Mouse (Mus musculus) ES-CJ7 (cell line): Measurements from ENCODE around the gene Dnm3.

Source experiments
- DNase-seq: peaks from one replicate; pipeline ENCODE4 v3.0.0; 2011; ENCODE audit warnings: low read depth, low spot score

The Dnm3 gene

DNA sequence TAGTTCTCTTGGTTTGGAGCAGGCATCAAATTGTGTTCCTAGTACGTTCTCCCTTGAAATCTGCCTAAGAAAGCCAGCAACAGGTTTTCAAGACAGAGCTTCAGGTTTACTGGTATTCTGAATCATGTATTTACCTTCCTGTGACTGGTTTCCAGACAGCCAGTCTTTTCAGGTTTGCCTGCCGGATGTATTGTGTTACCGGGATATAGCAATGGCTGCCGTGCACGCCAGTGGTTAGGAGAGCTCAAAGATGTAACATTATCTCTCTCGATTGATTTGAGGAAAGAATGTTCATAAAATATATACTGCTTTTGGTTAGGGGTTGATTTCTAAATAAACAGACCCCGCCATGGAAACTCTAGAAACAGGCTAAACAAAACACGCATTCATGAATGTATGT, 264.8 kb downstream of the Dnm3 start:
- DNase-seq: no peak

DNA sequence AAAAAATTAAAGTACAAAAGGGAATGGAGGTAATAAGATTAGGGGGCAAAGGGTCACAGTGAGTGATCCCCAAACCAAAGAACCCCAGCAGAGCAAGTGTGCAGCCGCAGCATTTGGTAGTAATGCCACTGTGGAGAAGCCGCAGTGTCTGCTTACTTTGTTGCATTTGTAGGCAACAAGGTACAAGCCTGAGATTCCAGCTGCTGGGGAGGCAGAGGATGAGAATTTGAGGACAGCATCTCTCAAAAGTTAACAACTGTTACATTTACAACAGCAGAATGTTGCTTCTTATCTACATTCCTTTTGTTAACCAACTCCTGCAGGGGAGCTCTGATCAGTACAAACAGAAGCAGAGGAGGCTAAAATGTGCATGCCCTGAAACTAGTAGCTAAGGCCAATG, 267.3 kb downstream of the Dnm3 start:
- DNase-seq: no peak

DNA sequence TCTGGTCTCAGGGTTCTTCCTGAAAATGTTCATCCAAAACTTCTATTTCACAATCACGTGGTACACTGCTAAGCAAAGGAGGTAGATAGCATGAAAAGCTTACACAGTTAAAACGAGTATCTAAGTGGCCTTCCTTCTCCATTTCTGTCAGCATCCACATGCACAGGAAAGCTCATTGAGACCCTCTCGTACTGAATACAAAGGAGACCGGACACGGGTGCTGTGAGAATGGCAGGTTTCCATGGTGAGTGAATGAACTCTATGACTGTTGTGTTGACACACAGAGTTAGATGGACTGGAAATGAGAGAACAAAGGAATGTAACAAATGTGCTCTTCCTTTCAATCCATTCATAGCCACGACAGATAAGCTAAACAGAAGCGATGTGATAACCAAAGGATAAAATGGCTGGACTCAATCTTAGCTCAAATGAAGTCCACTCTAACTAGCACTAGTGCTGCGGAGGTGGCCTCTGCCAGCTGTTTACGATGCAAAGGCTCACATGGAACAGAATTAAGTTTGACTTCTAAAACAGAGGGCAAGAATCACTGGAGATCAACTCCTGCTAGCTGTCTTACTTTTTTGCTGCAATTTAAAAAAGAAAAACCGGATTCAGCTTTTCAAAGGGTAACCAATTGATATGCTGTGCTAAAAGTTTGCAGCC, 268.2 kb downstream of the Dnm3 start:
- DNase-seq: no peak

DNA sequence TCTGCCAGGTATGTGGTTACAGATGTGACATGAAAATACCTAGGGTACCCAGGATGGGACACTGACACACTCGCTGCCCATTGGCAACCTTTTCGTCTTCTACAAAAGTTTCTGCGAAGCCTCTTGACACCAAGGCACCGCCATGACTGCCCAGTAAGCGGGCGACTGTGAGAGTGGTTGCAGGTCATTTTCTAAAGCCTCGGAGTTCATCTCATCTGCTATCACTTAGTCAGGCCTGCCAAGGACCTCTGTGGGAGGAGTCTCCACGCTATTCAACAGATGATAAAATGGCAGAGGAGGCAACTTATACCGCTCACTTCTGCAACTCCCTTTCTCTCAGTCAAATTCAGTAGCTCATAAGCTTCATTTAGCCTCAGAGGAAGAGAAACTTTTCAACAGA, 268.8 kb downstream of the Dnm3 start:
- no peak for DNase-seq

DNA sequence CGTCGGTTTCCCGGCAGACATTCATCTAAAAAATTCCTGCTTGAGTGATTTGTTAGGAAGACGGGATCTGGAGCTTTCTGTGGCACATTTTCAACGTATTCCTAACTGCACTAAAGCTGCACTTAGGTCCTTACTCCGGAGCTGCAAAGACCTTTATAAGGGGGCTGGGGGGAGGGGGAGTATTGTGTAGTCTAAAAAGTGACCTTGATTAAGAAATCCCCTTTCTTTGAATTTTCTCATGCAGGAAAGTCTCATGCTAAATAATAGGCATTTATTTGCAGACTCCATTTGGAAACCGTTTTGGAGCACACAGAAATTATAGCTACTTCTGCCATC, 270.2 kb downstream of the Dnm3 start:
- DNase-seq: no peak

DNA sequence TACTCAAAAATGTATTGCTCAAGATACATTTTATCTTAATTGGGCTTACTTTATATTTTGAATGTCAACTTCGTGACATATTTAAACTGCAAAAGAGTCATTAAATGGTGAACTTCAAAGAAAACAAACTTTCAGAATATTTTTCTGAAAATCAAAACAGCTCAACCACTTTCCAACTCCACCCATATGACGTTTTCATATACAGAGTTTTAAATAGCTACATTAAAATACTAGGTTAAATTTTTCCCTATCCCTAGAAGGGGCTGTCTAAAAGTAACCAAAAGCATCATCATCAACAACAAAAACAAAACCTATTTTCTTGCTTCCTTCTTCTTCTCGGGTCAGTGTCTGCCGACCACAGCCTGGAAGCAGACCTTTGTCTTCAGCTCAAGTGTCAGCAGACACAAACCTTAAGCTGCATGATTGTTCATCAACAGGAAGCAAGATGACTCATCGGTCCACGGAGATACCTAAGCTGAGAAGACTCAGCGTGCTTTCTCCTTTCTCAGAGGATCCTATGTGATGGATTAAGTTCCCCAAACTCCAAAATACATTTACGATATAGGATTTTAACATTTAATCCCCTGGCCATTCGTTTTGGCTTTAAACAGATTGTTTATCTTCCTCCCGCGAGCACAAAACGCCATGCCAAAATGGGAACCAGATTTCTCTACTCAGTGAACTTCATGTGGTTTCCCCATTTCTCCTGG, 270.7 kb downstream of the Dnm3 start:
- DNase-seq: no peak

DNA sequence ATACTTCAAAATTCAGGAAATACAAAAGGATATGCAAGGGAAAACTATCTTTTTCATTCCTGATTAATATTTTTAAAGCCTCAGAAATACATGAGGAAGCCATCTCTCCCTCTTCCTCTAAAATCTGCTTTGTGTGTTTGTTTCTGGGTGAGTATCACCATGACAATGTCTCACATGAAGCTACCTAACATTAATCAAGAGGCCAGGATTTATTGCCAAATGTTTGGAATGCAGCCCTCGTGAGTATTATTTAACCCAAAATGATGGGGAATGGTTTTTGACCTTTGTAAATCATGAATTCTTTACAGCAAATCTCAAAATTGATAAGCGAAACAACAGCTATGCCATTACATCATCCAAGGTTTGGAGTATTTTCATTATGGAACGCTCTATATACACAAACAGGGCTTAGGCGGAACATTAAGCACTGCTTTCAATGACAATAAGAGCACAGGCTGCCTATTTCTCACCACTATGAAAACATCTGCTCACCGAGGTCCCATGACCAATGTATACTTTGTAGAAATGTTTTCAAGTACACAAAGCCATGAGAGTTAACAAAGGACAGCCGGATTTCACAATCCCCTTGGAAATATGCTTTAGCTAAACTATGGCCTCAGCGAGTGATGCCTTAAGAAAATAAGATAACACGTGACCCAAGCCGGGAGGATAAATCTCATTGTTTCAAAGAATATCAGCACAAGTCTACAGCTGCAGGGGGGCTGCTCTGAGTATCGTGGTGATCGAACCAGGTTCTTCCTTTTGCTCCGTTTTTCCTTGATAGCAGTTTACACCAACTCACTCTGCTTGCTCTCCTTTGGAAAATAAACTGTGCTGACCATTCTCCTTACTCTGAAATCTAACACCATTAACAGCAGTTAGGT, 275.1 kb downstream of the Dnm3 start:
- no peak for DNase-seq

DNA sequence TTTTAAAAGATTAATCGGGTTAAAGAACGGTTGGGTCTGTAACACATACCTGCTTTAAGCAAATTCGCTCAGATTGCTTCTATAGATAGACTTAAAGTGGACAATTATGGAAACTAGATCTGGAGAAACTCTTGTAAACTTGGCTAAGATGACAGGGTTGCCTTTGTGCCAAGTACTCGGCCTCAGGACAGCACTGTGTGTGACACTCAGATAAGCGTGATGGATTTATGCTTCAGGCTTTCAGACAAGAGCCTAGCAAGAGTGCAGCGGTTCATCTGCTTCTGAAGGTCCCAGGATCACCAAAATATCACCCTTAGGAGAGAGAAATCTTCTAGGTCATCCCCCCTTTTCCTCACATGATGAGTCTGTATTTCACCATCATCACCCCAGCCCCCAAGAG, 277.4 kb downstream of the Dnm3 start:
- DNase-seq: no peak

DNA sequence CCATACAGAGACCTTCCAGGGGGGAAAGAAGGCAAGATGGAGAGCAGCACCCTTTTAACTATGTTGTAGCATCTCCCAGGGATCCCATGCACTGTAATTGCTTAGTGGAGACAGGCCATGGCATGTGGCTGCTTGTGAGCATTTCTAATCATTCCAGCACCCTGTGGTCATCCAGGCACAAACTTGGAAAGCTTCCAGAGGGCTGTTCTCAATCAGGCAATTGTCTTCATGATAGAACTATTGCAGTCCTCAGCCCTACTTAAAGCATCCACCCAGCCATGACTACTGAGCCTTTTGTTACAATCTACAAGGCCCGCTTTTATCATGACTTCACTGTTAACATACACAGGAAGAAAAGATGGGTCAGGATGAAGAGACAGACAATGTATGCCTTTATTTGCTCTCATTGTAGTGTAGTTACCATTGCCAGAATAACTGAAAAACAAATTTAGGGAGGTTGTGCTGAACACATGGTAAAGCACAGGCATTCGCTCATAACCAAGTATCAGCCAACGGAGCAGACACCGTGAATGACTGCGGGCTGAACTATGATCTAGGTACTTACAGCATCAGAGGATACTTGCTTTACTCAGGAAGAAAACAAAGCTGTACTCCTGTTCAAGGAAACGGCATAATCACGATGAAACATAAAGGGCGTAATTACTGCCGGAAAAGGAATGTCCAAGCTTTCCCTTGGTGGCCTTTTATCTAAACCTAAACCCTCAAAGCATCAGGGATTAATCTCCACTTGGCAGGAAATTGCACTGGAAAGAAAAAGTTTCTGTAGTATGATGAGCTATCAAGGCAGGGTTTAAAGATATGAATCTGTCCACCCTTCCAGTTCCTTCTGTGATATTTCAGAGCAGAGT, 280.8 kb downstream of the Dnm3 start:
- DNase-seq: no peak

DNA sequence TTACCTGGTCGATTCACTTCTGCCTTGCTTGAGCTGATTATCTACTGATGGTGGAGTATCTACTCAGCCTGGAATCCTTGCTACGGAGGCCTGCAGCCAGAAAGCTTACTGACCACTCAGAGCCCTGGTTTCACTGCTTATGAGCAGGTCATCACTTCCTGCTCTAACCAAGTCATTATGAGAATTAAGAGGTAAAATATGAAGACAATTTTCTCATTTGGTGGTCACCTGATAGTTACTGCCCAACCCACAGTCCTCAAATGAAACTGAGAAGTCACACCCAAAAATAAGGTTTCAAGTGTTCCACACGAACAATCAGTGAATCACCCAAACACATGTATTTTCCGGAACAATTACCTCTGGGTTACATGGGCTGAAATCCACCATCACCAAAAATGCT, 289.1 kb downstream of the Dnm3 start:
- DNase-seq: no peak

DNA sequence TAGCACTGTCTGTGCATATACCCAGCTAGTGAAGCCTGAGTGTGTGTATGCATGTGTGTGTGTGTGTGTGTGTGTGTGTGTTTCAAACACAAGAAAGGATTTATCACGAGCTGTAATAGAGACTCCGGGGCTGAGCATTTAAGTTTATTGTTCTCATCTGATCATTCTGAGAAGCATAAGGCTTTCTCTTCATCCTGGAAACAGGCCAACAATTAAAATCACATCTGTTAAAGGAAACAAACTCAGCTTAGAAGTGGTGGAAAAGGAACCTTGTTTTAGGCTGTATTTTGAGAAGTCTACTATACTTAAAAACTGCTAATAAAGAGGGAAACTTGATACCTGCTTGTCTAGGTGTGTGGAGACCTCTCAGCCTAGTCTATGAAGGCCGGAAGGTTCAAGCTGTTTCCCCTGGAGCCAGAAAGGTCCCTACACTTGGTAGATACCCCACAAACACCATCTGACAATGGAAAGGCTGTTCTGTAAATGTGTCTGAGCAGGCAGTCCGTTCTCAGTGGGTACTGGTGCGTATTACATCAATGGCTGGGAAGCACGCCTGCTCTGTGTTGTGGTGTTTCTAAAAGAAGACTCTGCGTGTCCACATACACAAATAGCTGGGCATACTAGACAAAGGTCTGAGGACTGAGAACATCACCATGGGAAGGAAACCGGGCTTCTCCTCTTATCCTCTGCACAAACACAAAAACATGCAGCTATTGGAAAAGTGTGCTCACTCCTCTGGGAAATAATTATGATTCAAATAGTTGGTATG, 290.3 kb downstream of the Dnm3 start:
- DNase-seq: no peak

DNA sequence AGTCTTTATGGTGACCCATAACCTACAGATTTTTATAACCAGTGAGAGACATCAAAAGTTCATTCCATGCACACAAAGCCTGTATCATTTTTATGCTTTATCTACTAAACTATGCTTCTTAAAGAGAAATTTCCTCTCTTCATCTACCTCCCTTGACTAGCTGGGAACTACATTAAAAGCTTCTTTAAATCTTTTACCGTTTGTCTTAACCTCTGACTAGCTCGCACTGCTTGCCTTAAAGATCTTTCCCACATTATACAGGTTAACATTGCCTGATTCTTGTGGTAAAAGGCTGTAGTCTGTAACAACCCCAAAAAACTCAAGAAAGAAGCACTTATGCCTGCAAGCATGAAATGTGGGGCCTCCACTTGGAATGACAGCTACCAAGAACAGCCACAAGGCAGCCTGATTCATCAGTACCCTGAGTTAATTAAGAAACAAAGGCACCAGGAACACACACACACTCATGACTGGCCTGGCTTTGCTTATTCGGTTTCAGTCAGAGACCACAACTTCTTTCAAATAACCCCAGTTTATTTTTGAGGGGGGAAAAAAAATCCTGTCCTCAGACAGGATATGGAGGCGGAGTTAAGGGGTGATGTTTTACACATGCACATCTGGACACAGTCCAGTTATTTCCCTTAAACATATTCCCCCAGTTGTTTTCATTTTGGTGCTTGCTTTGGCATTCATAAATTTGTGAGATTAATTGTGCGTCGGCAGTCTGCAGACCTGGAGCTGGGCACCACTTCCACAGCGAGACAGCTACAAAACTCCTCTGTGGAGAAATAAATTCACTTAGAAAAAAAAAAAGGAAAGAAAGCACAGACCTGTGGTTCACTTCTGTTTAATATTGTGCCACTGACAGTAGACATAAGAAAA, 291.1 kb downstream of the Dnm3 start:
- no peak for DNase-seq

DNA sequence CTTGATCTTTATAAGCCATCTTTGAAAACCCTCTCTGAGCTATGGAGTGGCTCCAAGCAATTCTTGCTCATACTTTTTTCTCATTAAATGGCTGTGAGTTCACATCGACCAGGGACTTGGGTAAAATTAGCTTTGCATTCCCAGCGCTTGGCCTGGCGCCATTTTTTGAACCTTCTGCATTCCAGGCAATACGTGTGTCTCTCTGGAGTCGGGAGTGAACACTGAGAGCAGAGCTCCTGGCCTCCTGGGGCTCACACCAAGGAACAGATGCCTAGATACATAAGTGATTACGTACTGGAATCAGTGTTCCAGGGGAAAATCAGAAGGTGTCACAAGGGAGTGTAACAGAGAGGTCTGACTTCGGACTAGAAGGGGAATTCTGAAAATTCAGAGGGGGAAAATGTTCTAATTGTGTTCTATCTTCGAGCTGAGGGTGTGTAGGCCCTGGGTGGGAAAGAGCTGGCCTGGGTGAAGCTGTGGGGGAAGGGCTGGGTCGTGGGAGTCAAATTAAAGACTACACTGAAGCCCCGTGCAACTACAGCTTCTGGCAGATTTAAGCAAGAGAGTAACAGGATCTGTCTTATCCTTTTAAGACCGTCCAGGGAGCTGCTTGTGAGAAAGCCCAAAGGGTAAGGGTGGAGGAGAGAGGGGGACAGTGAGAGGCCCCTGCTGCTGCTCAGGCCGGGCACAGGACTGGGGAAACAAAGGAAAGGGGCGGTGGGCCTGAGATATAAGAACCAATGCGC, 293.7 kb downstream of the Dnm3 start:
- DNase-seq: no peak

DNA sequence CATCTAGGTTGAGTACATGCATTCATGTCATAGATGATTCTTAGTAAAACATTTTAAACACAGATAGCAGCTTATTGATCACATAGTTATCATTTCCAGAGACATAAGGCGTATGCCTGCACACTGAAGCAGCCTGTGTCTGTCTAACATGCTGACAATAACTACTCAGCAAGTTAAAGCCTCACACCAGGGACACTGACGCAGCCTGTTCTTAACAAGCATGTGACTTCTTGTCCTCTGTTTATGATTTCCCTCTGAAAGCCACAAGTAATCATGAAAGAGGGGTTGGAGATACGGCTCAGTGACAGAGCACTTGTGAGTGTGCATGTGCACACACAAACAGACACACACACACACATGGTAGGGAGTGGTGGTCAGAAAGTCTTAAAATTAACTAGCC, 294.4 kb downstream of the Dnm3 start:
- no peak for DNase-seq

DNA sequence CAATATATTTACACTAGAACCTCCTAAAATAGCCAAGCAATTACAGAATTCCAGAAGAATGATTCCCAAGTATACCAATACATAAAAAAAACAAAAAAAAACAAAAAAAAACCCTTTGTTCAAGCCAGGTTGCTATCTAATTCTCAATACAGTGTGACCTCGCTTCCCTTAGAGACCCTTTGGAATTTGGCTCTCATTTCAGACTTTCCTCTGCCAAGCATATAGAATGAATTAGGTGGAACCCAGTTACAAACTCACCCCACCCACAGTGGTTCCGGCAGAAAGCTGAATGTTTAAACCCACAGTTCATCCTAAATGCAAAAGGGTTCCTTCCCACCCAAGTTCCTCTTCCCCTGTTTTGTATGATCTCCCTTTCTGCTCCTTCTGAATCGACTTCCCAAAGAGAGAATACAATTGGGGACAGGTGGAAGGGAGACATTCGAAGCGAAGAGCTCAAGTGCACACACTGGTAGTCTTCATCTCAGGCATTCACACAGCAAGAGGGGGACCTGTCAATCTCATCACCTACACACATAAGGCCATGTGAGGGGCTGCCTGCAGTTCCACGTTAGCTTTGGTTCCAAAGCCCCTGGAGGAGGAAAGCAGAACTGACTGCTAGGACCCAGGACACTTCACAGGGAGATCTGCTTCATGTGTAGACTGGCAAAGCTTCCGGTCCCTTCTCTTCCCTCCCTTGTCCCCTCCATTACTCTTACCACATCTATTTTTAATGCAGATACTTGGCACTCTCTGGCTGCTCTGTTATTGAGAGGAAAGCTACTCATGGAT, 296.5 kb downstream of the Dnm3 start:
- DNase-seq: no peak

DNA sequence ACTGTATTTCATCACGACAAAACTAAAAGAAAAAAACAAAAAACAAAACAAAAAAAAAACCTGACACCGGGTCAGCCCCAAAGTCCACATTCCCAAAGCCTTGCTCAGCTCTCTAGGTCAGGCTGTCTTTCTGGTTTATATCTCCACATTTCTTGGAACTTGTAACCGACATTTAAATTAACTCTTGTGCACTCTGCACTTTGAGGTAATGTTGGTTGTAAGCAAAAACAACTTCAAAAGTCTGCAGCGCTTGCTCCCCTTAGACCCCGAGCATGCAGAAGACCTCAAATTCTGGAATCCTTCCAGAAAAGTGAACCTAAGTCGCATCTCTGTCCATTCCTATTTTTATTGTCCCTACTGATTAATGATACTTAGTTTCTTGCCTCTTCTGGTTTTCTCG, 297.4 kb downstream of the Dnm3 start:
- no peak for DNase-seq

DNA sequence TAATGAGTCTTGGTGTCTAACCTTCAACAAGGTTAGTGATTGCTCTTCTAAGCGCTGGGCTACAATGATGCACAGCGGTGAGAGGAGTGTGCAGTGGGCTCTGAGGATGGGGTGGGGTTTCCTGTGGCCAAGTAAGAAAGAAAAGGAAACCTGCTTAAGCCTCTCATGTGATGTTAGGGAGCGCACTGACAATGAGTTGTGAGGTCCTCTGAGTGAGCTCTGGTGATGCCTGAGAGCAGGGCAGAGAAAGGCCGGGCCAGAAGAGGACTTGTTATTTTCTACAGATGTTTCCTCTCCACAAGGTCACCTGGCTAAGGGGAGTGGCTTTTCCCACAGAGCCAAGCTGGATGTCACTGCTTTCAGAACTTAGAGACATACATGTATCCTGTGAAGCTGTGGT, 298.4 kb downstream of the Dnm3 start:
- DNase-seq: no peak

DNA sequence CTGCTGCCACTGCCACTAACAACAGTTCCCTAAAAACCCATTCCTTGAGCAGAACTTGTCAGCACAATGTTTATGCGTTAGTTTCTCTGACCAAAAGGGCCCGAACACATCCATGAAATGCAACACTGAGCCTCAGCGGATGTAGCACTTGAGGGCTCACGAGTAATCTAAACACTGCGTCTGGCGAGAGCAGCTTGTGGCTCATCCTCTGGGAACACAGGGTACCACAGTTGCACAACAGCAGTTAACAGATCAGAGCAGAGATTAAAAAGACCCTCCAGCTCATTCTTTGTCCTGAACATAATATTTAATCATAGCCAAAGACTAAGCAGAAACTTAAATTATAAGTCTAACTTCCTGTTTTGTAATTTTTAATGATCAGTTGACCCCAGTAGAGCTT, 305.0 kb downstream of the Dnm3 start:
- DNase-seq: no peak
